Mouse (Mus musculus) right cerebral cortex, postnatal 10 days (tissue): ENCODE results near the gene Clcn7.

ENCODE experiments used
- DNase-seq, 2 experiments: peaks; one replicate each; pipeline ENCODE4 v3.0.0; 2021; ENCODE audit warnings: low spot score in 2 of 2

Gene Clcn7

GRCm38 (mm10) chr17:25211705-25212104 is 78.5 kb downstream of the Clcn7 start:
- DNase-seq: no peak
